In genomic region chr1:77226991-77227515, GRCm38 (mm10) we compare ENCODE assay signal across 9 mouse cellular contexts.
DNase-seq lines count a peak whose midpoint lies in the region; ATAC-seq and TF ChIP-seq lines count a peak whose summit lies in the region.
"Had no signal": no experiment of that assay in that cellular context is flagged by ENCODE, and none has a peak within 500 bp of the region (broad histone marks: within the 10 kb centered on the region; RNA-seq: fewer than 3 reads in every experiment).

No protein-coding gene starts in this region.

- no peak for DNase-seq in kidney, adult 8-10 months
- no peak for DNase-seq in heart, postnatal 0 days (ENCODE audit: low spot score)
- peak; percentile 55 for DNase-seq in retina, postnatal 1 day
- no peak for DNase-seq in layer of hippocampus, postnatal 10 days (ENCODE audit: low spot score in 2 of 2)
- no peak for DNase-seq in urinary bladder, postnatal 36 days (ENCODE audit: low spot score in 2 of 2)
- DNase-seq in gastrocnemius, adult 18-20 months (ENCODE audit: low spot score): no peak
- DNase-seq: gastrocnemius, postnatal 36 days had no signal

- WGBS in kidney, embryonic 16.5 days: 8% methylated on average over 12 of the region's 12 CpGs
- WGBS in heart, postnatal 0 days: 19% methylated on average over 12 of the region's 12 CpGs
- WGBS in liver, embryonic 15.5 days (ENCODE audit: insufficient replicate concordance): 6% methylated on average over 12 of the region's 12 CpGs

- H3K27ac ChIP-seq in kidney, embryonic 16.5 days (ENCODE audit: low read length): no peak overlapping the region
- H3K27ac ChIP-seq in heart, postnatal 0 days (ENCODE audit: low read depth): no peak overlapping the region
- no peak overlapping the region for H3K27ac ChIP-seq in liver, embryonic 15.5 days (replicated peaks)

- no peaks in the 10 kb centered on the region for H3K36me3 ChIP-seq in kidney, embryonic 16.5 days (ENCODE audit: insufficient read depth, low read length)
- H3K36me3 ChIP-seq in heart, postnatal 0 days (replicated peaks; ENCODE audit: control insufficient read depth, insufficient read depth, low read length): no peaks in the 10 kb centered on the region
- H3K36me3 ChIP-seq in liver, embryonic 15.5 days (replicated peaks): no peaks in the 10 kb centered on the region

- H3K9ac ChIP-seq in kidney, embryonic 16.5 days (replicated peaks; ENCODE audit: low read length): peak overlapping the region; percentile 24; the same call in 1 of the 2 replicates
- no peak overlapping the region for H3K9ac ChIP-seq in heart, postnatal 0 days (replicated peaks; ENCODE audit: low read depth, low read length)
- H3K9ac ChIP-seq in liver, embryonic 15.5 days: no peak overlapping the region

- H3K4me3 ChIP-seq in kidney, embryonic 16.5 days (ENCODE audit: low read length): no peak overlapping the region
- no peak overlapping the region for H3K4me3 ChIP-seq in heart, postnatal 0 days (ENCODE audit: low read depth, low read length)
- H3K4me3 ChIP-seq in liver, embryonic 15.5 days (replicated peaks): no peak overlapping the region

- TF ChIP-seq CTCF in heart, postnatal 0 days (IDR thresholded peaks at IDR 0.05; ENCODE audit: low read depth): no peak

- no peaks in the 10 kb centered on the region for H3K27me3 ChIP-seq in kidney, embryonic 16.5 days (ENCODE audit: insufficient read depth, low read length)
- no peaks in the 10 kb centered on the region for H3K27me3 ChIP-seq in heart, postnatal 0 days (ENCODE audit: control insufficient read depth, insufficient read depth, low read length)
- H3K27me3 ChIP-seq in liver, embryonic 15.5 days: 0 out of 2 replicates have a peak, but pooled peaks cover 4% of the 10 kb centered on the region

- ATAC-seq in kidney, embryonic 16.5 days (ENCODE audit: low FRiP score, low TSS enrichment): peak; percentile 12; the same call in 1 of the 2 replicates
- no peak for ATAC-seq in heart, postnatal 0 days (ENCODE audit: insufficient read depth, low read depth)
- no peak; the same call in 1 of the 2 replicates for ATAC-seq in liver, embryonic 15.5 days (ENCODE audit: insufficient read depth)

- H3K4me1 ChIP-seq in kidney, embryonic 16.5 days (ENCODE audit: insufficient read depth, low read length): peaks cover 10% of the 10 kb centered on the region
- H3K4me1 ChIP-seq in heart, postnatal 0 days (ENCODE audit: control insufficient read depth, insufficient read depth): peaks cover 6% of the 10 kb centered on the region; the same call in 1 of the 2 replicates
- H3K4me1 ChIP-seq in liver, embryonic 15.5 days (replicated peaks): no peaks in the 10 kb centered on the region

- 0 out of 2 replicates have a peak, but pooled peaks cover 5% of the 10 kb centered on the region for H3K9me3 ChIP-seq in kidney, embryonic 16.5 days (ENCODE audit: low read length)
- 0 out of 2 replicates have a peak, but pooled peaks cover 7% of the 10 kb centered on the region for H3K9me3 ChIP-seq in heart, postnatal 0 days (replicated peaks; ENCODE audit: control insufficient read depth, low read length)
- H3K9me3 ChIP-seq in liver, embryonic 15.5 days (replicated peaks): no peaks in the 10 kb centered on the region

- no peak for TF ChIP-seq EP300 in heart, postnatal 0 days (IDR thresholded peaks at IDR 0.05; ENCODE audit: low read depth)

- peak overlapping the region; percentile 14 for H3K4me2 ChIP-seq in kidney, embryonic 16.5 days (replicated peaks; ENCODE audit: low read depth, low read length)
- H3K4me2 ChIP-seq in heart, postnatal 0 days (ENCODE audit: low read depth, low read length): peak overlapping the region; percentile 25; the same call in 1 of the 2 replicates
- H3K4me2 ChIP-seq in liver, embryonic 15.5 days: peak overlapping the region; percentile 10; the same call in 1 of the 2 replicates
